Mouse (Mus musculus): ENCODE results near the gene Dok4. TPM values are rescaled to one million over a fixed set of nuclear protein-coding genes. Genes with fewer than 3 reads are reported as not detected.
"Not testable (repeated sequence)": the region's sequence is repeated elsewhere in the genome, so short reads cannot be mapped to it uniquely, and the experiment has no call there.

Dok4 gene
- total RNA-seq, 1 experiment from 2014 or later, result 0.78 TPM

DNA sequence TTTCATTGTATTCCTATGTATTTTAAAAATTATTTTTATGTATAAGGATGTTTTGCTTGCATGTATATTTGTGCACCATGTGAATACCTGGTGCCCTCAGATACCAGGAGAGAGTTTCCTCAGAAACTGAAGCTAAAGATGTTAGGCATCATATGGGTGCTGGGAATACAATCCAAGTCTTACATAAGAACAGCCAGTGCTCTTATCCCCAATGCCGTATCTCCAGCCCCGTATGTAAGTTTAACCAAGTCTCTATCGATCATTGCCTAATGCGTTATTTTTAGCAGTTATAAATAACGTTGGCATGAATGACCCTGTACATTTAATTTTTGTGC lies 19.2 kb downstream of the Dok4 start:
- ATAC-seq (replicated peaks; ENCODE audit: low read depth, poor library complexity, severe bottlenecking), result peak; percentile 26; the same call in 1 of the 2 replicates

DNA sequence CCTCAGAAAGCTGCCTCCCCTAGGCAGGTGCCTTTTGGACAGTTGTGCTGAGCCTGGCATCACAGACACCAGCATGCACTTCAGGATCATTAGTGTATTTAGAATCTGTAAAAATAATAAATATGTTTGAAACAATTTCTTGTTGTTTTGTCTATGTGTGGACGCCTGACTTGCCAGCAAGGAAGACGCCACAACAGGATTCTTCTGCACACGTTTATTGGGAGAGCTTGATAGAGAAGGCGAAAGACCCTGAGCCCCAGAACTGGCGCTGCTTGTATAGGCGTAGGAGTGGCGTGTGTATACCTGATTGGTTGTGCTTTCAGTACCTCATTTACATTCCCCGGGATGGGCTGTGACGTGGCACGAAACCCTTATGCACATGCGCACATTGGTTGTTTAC lies 21.4 kb downstream of the Dok4 start:
- not testable (repeated sequence) for ATAC-seq (replicated peaks; ENCODE audit: low read depth, poor library complexity, severe bottlenecking)

DNA sequence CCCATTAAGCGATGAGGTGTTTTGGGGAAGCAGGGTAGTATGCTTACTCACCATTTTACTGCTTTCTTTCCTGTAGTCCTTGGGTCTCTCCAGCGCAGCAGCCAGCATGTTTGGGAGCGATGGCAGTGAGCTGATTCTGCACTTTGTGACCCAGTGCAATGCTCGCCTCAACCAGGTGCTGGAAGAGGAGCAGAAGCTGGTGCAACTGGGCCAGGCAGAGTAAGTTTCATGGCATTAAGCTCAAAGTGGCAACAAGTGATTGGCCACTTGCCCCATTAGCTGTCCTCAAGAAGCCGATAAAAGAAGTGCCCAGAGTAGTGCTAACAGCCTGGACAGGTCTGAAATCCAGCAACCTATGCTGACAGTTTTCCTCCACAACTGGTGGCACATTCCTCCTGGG lies 26.1 kb downstream of the Dok4 start:
- ATAC-seq (replicated peaks; ENCODE audit: low read depth, poor library complexity, severe bottlenecking), result no peak

DNA sequence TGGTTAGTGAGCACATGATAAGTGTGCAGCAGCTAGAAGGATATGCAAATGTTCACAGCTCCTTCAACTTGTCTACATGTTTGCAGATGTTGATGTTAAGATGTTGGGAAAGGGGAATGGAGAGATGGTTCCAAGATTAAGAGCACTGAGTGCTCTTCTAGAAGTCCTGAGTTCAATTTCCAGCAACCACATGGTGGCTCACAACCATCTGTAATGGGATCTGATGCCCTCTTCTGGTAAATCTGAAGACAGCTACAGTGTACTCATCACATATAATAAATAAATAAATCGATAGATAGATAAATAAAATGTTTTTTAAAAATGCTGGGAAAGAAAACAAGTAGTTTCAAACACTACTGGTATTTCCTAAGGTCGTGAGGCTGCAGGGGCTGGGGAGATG lies 34.9 kb downstream of the Dok4 start:
- ATAC-seq (replicated peaks; ENCODE audit: low read depth, poor library complexity, severe bottlenecking), result no peak

DNA sequence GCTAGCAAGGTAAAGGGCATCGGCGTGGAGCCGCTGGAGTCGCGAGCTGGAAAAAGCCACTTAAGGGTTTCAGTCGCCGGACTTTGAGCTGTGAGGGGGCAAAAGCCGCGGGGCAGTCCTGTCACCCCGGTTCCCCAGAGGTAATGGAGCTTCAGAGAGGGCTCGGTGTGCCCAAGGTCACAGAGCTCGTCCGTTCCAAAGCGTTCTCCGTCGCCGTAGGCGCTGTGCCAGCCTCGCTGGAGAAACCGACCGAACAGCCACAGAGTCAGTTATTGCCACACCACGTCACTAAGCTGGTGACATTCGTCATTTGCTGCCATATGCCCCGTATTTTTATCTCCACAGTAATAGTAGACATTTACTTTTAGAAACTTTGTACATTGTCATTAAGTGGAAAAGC lies 37.5 kb downstream of the Dok4 start:
- ATAC-seq (replicated peaks; ENCODE audit: low read depth, poor library complexity, severe bottlenecking), result peak; percentile 64

DNA sequence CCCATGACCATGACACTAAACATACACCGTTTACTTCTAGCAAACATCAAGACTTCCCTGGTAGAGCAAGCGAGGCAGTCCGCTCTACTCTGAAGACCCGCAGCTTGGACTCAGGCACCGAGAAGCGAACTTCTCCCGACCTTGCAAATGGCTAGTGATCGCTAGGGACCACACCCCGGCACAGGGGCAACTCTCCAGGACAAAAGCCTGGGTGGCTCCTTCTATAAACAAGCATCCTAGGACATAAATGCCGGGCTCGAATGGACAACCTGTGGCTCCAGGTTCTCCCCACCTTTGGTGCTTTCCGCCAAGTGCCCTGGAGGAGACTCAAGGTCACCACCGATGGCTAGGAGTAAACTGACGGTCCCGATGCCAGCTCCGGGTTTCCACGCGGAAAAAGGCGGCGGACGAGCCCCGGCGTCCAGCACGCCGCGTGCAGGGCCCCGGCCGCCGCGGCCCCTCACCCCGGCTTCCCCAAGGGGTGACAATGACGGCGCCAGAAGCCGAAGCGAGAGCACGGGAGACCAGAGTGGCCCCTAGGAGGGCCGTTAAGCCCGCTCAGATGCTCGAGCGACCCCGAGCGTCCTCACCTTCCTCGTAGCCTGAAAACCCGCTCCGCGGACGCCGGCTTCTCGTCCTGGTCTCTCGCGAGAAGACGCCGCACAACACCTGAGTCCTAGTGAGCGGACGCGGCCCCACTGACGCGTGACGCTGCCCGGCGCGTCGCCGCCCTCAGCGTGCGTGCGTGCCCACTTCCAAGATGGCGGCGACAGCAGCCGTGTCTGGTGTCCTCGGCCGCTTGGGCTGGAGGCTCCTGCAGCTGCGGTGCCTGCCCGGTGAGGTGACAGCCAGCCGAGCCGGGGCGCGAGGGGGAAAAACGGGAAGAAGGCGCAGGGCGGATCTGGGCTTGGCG lies 38.2 kb downstream of the Dok4 start, which contains the start of the genes Coq9 and Ciapin1:
Coq9 (plus strand) TSS at position 660 of the 913 bp plus-strand sequence.
Ciapin1 (minus strand) TSS at position 697 of the 913 bp plus-strand sequence.
- ATAC-seq (replicated peaks; ENCODE audit: low read depth, poor library complexity, severe bottlenecking), result peak; percentile 94

DNA sequence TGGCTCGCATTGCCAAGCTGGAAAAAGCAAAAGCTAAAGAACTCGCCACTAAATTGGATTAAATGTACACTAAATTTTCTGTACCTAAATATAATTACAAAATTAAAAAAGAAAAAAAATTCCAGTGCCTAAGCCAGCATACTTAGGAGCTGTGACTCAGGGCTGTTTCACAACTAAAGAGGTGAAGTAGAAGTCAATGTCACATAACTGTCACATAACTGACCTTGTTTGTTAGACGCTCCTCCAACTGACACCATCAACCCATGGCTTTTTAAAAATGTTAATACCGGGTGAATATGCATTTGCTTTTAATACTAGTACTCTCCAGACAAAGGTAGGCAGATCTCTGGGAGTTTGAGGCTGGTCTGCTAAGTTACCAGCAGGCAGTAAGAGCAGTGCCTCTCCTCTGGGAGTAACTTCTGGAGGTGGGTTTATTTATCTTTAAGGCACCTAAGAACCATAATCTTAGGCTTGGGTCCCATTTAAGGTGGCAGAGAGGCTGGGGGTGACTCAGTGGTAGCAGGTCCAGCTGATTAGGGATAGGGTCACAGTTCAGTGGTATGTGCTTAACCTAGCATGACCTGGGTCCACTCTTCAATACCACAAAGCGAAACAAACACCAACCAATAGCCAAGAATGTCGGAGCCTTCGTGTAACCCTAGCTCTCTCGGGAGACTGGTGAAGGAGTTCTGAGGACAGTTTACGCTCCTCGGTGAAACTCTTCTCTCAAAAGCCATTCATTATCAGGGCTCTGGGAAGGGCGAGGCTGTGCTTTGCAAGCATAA lies 39.5 kb downstream of the Dok4 start:
- ATAC-seq (replicated peaks; ENCODE audit: low read depth, poor library complexity, severe bottlenecking), result no peak

DNA sequence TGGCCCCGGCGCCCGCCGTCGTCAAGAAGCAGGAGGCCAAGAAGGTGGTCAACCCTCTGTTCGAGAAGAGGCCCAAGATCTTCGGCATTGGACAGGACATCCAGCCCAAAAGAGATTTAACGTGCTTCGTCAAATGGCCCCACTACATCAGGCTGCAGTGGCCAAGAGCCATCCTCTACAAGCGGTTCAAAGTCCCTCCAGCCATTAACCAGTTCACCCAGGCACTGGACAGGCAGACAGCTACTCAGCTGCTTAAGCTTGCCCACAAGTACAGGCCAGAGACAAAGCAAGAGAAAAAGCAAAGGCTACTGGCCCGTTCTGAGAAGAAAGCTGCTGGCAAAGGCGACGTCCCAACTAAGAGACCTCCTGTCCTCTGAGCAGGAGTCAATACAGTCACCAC lies 40.4 kb downstream of the Dok4 start:
- not testable (repeated sequence) for ATAC-seq (replicated peaks; ENCODE audit: low read depth, poor library complexity, severe bottlenecking)

DNA sequence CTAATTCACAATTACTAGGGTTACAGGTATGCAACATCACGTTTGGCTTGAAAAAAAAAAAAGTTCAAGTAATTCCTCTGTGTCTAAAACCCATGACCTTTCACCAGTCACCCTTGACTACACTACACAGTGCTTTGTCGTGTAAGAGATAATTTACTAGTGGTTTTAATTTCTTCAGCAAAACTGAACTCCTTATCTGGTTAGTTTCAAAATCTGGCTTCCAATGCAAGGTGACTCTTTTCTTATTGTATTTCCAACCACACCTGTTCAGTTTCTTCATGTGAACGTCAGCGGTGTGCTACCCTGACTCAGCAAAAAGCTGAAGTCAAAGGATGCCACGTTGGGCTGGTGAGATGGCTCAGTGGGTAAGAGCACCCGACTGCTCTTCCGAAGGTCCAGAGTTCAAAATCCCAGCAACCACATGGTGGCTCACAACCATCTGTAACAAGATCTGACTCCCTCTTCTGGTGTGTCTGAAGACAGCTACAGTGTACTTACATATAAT lies 42.2 kb downstream of the Dok4 start:
- not testable (repeated sequence) for ATAC-seq (replicated peaks; ENCODE audit: low read depth, poor library complexity, severe bottlenecking)

DNA sequence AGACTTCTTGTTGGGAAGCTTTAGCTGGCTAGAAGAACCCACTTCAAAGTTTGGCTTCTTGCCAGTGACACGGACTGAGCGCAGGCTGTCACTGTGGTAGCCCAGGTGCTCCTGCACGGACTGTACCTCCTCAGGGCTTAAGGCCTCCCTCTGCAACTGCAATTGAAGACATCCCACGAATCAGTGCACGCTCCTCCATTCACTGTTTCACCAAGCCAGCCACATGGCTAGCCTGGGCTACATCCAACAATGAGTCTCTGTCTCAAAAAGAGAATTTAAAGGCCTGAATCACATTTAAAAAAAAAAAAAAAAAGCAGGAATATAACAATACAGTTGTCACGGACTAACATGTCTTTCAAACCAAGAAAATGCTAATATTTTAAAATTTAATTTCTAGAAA lies 47.8 kb downstream of the Dok4 start:
- ATAC-seq (replicated peaks; ENCODE audit: low read depth, poor library complexity, severe bottlenecking), result no peak

DNA sequence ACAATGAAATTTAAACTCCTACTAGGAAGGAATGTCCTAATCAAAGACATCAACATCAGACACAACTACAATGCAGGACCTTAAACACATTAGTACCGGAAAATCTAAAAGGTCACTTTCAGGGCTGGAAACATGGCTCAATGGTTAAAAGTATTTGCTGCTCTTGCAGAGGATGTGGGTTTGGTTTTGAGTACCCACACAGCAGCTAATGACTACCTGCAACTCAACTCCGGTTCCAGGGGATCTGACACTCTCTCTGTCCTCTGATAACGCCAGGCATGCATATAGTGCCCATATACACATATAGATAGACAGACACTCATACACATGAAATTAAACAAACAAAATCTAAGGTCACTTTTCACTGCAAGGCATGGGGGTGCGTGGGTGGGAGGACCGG lies 49.9 kb downstream of the Dok4 start:
- ATAC-seq (replicated peaks; ENCODE audit: low read depth, poor library complexity, severe bottlenecking), result no peak

DNA sequence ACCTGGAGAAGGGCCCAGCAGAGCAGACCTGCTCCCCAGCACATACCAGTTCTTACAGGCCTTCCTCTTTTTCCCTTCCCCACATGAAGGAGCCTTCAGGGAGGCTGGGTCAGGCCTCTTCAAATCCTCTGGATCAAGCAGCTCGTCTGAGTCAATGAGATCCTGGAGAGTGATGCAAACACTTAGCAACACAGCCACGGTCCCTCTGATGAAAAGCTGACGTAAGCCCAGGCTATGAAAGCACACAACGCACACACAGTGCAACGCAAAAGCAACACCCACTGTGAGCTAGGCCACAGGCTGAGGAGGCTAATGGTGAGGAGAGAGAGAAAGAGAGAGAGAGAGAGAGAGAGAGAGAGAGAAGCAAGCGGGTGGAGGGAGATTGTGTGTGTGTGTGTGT lies 51.0 kb downstream of the Dok4 start:
- ATAC-seq (replicated peaks; ENCODE audit: low read depth, poor library complexity, severe bottlenecking), result no peak

DNA sequence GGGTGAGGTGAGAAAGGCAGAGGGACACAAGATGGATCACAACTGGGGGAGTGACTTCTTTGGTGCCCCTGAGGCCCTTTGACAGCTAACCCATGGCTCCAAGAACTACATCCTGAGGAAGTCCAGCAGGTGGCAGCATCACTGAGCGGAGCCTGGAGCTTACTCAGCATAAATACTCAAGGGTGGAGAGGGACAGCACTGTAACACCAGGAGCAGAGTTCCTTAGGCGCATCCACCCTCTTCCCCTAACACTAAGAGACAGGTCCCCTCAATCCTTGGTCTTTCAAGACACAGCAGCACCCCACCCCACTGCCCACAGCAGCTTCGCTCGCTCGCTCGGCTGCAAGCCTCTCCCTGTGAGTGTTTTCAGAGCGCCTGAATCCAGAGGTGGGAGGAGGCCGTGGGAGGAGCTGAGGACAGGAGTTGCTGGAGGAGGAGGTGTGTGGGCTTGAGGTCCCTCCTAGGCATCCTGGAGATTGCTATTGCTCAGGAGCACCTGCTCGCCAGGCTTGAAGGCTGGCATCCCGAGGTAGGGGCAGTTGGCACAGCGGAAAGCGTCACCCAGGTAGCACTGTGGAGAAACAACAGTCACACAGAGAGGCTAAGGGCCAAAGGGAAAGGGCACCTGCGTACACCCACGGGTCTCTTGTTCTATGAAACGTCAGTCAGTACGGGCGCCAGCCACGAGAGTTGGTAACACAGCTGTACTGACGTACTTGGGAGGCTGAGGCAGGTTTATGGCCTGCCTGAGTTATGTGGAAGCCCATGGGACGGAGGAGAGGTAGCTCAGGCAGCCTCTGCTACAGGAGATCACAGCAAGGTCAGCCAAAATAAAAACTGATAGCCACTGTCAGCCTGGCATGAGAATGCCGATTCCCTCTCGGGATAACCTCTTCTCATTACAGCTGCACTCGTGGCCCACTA lies 53.2 kb downstream of the Dok4 start:
- ATAC-seq (replicated peaks; ENCODE audit: low read depth, poor library complexity, severe bottlenecking), result peak; percentile 89

DNA sequence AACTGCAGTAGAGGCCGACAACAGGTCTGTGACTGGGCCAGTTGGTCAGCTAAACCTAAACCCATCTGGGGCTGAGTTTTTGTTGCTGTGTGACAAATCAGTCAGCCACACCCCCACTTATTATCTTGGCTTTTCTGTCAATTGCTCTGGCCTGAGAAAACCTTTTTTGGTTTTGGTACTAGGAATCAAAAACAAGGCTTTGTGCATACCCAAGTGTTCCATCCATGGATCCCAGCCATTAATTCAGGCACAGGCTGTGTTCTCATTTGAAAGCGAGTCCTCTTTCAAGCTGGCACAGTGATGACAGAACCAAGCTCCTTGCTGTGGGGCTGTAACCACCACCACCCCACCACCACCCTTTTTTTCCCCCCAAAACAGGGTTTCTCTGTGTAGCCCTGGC lies 54.7 kb downstream of the Dok4 start:
- ATAC-seq (replicated peaks; ENCODE audit: low read depth, poor library complexity, severe bottlenecking), result no peak

DNA sequence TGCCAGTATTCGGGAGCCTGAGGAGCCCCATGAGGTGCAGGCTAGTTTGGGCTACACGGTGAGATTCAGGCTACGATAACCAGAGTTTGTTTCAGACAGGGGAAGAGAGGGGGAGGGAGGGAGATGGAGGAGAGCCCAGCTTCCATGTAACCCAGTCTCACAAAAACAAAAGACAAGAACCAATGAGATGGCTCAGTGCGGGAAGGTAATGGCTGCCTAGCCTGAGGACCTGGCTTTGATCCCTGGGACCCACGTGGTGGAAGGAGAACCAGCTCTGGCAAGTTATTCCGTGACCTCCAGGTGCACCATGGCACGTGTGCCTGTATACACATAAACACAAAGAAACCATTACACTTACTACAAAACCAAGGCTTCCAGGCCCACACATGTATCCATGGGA lies 55.6 kb downstream of the Dok4 start:
- no peak for ATAC-seq (replicated peaks; ENCODE audit: low read depth, poor library complexity, severe bottlenecking)

DNA sequence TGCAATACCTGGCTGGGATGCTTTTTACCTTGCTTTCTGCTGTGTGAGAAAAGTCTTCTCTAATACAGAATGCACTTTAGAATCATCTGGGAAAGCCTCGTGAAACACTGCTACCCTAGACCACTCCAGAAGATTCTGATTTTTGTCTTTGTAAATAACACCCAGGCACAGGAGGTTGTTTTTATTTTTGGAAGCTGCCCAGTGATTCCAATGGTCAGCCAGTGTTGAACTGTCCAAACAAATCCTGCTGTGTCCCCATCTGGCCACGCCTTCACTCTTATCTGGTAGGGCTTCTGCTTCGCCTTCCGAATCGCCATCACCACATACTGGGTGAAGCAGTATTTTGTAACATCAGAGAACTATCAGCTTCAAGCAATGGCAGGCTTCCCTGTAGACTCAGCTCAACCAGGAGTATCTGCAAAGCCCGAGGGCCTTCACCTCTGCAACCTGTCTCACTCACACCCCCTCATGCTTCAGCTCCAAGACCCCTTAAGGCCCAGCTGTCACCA lies 56.4 kb downstream of the Dok4 start:
- ATAC-seq (replicated peaks; ENCODE audit: low read depth, poor library complexity, severe bottlenecking), result no peak

DNA sequence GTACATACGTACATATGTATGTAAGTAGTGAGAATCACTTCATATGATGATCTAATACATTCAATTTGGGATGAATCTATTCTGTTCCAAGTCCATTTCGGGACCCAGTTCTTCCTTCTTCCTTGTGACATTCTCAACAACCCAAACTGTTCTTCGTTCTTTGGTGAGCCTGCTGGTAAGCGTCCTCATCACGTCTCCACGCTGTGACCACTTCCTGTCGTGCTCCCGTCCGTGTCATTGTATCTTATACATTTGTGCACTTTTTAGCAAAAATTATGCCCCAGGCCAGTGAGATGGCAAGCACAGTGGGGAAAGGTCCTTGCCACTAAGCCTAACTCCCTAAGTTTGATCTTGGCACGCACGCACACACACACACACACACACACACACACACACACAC lies 58.2 kb downstream of the Dok4 start:
- ATAC-seq (replicated peaks; ENCODE audit: low read depth, poor library complexity, severe bottlenecking), result no peak

DNA sequence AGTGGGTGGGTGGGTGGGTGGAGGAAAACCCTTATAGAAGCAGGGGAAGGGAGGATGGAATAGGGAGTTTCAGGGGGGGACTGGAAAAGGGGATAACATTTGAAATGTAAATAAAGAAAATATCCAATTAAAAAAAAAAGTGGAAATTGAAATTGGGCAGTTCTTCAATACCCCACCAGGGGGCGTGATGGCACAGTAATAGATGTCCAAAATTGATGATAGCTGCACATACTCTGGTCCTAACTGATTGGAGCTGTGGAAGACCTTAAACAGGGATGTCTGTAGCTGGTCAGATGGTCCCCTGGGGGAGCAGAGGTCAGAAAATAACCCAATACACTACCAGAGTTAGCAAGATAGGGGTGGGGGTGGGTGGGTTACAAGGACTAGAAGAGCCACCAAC lies 61.6 kb downstream of the Dok4 start:
- ATAC-seq (replicated peaks; ENCODE audit: low read depth, poor library complexity, severe bottlenecking), result no peak
